Mouse (Mus musculus) ES-Bruce4 (cell line): ENCODE data around the gene Fbxl17. TPM values are rescaled to one million over a fixed set of nuclear protein-coding genes. Genes with fewer than 3 reads are reported as not detected.

Experiments
- H3K27ac ChIP-seq: 2 replicates; pipeline ENCODE4 v1.5.1; 2012; ENCODE audit warnings: low read length, inconsistent platforms; ENCODE audit not compliant: insufficient read depth
- H3K27me3 ChIP-seq: 2 replicates; pipeline ENCODE4 v1.6.1; 2012; ENCODE audit warnings: mild to moderate bottlenecking, low read length, inconsistent platforms; ENCODE audit not compliant: control insufficient read depth, poor library complexity, insufficient read depth, severe bottlenecking
- H3K36me3 ChIP-seq: 2 replicates; pipeline ENCODE4 v1.6.1; 2012; ENCODE audit warnings: inconsistent platforms, mild to moderate bottlenecking, low read length, moderate library complexity; ENCODE audit not compliant: control insufficient read depth, poor library complexity, insufficient read depth, severe bottlenecking
- H3K4me1 ChIP-seq: one replicate; pipeline ENCODE4 v1.8.1; 2011; ENCODE audit warnings: low read length; ENCODE audit not compliant: control insufficient read depth, insufficient read depth
- H3K4me3 ChIP-seq: 2 replicates; pipeline ENCODE4 v1.5.1; 2011; ENCODE audit warnings: low read depth, mild to moderate bottlenecking, low read length
- H3K9ac ChIP-seq: 2 replicates; pipeline ENCODE4 v1.6.1; 2012; ENCODE audit warnings: low read depth, mild to moderate bottlenecking, inconsistent platforms; ENCODE audit not compliant: poor library complexity, severe bottlenecking
- H3K9me3 ChIP-seq: replicated peaks from 2 replicates; pipeline ENCODE4 v1.6.1; 2012; ENCODE audit warnings: mild to moderate bottlenecking, low read length, inconsistent platforms; ENCODE audit not compliant: control insufficient read depth, poor library complexity, insufficient read depth, severe bottlenecking
- CTCF ChIP-seq: IDR thresholded peaks from one replicate; pipeline ENCODE4 v1.8.1; 2011; ENCODE audit warnings: low read depth, low read length
- EP300 ChIP-seq: IDR thresholded peaks from 2 replicates; pipeline ENCODE4 v1.6.1; 2011; ENCODE audit warnings: low read depth, low read length; ENCODE audit not compliant: insufficient read depth
- POLR2A ChIP-seq: IDR thresholded peaks from one replicate; pipeline ENCODE4 v1.8.1; 2011; ENCODE audit warnings: low read length; ENCODE audit not compliant: insufficient read depth
- polyA plus RNA-seq: library from polyadenylated mRNA; stranded (reverse); fragments of >200 nt; gene quantifications from 2 replicates; pipeline ENCODE4 v1.2.4, GENCODE M21; 2011; ENCODE audit warnings: low read depth; ENCODE audit not compliant: missing spikeins, insufficient read depth, insufficient read length

Fbxl17 gene
- polyA plus RNA-seq, 1 experiment, result 11.7 TPM

GRCm38 (mm10) chr17:63294961-63295360, 204.9 kb downstream of the Fbxl17 start:
- Histone ChIP-seq H3K27me3 (no peaks in the 10 kb centered on the region), H3K36me3 (no peaks in the 10 kb centered on the region), H3K27ac (no peak overlapping the region), H3K4me3 (no peak overlapping the region), H3K9me3 (no peaks in the 10 kb centered on the region), H3K9ac (no peak overlapping the region), H3K4me1 (no peaks in the 10 kb centered on the region)
- TF ChIP-seq EP300, result no peak
- TF ChIP-seq POLR2A, result no peak
- TF ChIP-seq CTCF, result no peak

- no peaks in the 10 kb centered on the region for H3K4me1 ChIP-seq
- H3K9ac ChIP-seq, result no peak overlapping the region
- H3K4me3 ChIP-seq, result no peak overlapping the region
- no peaks in the 10 kb centered on the region for H3K36me3 ChIP-seq
- H3K27me3 ChIP-seq, result no peaks in the 10 kb centered on the region
- no peaks in the 10 kb centered on the region for H3K9me3 ChIP-seq
- H3K27ac ChIP-seq, result no peak overlapping the region
- no peak for TF ChIP-seq POLR2A
- no peak for TF ChIP-seq EP300
- no peak for TF ChIP-seq CTCF
These were observed 205.8 kb downstream of the Fbxl17 start for GRCm38 (mm10) chr17:63293979-63294378.

GRCm38 (mm10) chr17:63289317-63289913, 210.4 kb downstream of the Fbxl17 start:
- no peak overlapping the region for H3K27ac ChIP-seq
- TF ChIP-seq CTCF (no peak), POLR2A (no peak), EP300 (no peak)
- H3K36me3 ChIP-seq, result no peaks in the 10 kb centered on the region

GRCm38 (mm10) chr17:63288850-63289249, 211.0 kb downstream of the Fbxl17 start:
- H3K4me1 ChIP-seq, result no peaks in the 10 kb centered on the region
- TF ChIP-seq CTCF (no peak), POLR2A (no peak), EP300 (no peak)
- H3K27ac ChIP-seq, result no peak overlapping the region
- no peaks in the 10 kb centered on the region for H3K27me3 ChIP-seq
- H3K9me3 ChIP-seq, result no peaks in the 10 kb centered on the region
- no peaks in the 10 kb centered on the region for H3K36me3 ChIP-seq
- H3K9ac ChIP-seq, result no peak overlapping the region
- no peak overlapping the region for H3K4me3 ChIP-seq

More at GRCm38 (mm10) chr17:63289317-63289913, 210.4 kb downstream of the Fbxl17 start:
- Histone ChIP-seq H3K27me3 (no peaks in the 10 kb centered on the region), H3K9ac (no peak overlapping the region), H3K9me3 (no peaks in the 10 kb centered on the region), H3K4me3 (no peak overlapping the region), H3K4me1 (no peaks in the 10 kb centered on the region)

- H3K9me3 ChIP-seq, result no peaks in the 10 kb centered on the region
- no peaks in the 10 kb centered on the region for H3K36me3 ChIP-seq
- no peak overlapping the region for H3K4me3 ChIP-seq
- no peaks in the 10 kb centered on the region for H3K4me1 ChIP-seq
- no peaks in the 10 kb centered on the region for H3K27me3 ChIP-seq
- H3K27ac ChIP-seq, result no peak overlapping the region
- no peak overlapping the region for H3K9ac ChIP-seq
- no peak for TF ChIP-seq EP300
- TF ChIP-seq CTCF, result no peak
- TF ChIP-seq POLR2A, result no peak
These were observed 212.4 kb downstream of the Fbxl17 start for GRCm38 (mm10) chr17:63287413-63287812.

- Histone ChIP-seq H3K27ac (no peak overlapping the region), H3K9ac (no peak overlapping the region), H3K9me3 (no peaks in the 10 kb centered on the region), H3K36me3 (no peaks in the 10 kb centered on the region), H3K4me3 (no peak overlapping the region), H3K27me3 (no peaks in the 10 kb centered on the region), H3K4me1 (no peaks in the 10 kb centered on the region)
- TF ChIP-seq EP300 (no peak), POLR2A (no peak), CTCF (no peak)
These were observed 214.4 kb downstream of the Fbxl17 start for GRCm38 (mm10) chr17:63285265-63285939.
